Mouse (Mus musculus): Measurements from ENCODE around the gene Bcas1. TPM values are rescaled to one million over a fixed set of nuclear protein-coding genes. Genes with fewer than 3 reads are reported as not detected.

Gene Bcas1
- polyA plus RNA-seq, 1 experiment = not detected

DNA sequence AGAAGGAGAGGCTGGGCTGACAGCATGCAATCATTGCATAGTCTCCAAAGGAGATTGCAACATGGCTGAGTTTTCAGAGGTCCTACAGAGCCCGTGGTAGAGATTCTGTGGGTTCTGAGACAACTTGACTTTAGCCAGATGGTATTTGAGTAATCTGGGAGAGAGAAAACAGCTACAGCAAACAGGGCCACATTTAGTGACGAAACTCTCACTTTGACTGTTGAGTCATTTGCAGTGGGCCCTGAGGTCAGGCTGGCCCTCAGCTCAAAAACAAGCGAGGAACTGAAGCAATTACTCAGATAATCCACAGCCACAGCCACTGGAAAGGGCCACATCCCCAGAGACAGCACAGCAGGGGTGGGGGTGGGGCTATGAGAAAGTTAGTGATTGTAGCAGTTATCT lies 105.6 kb downstream of the Bcas1 start:
- no peaks in the 10 kb centered on the region for H3K36me3 ChIP-seq (ENCODE audit: control insufficient read depth, insufficient read depth)
- TF ChIP-seq FOSL1 (IDR thresholded peaks at IDR 0.05; ENCODE audit: insufficient read depth, low read length, poor library complexity, severe bottlenecking) (peak; percentile 5), CEBPB (IDR thresholded peaks at IDR 0.05; ENCODE audit: low read depth) (peak; percentile 83), CTCF (IDR thresholded peaks at IDR 0.05; ENCODE audit: control insufficient read depth, insufficient read depth, insufficient read length) (no peak)
- H3K79me2 ChIP-seq (ENCODE audit: control insufficient read depth, insufficient read depth) = no peaks in the 10 kb centered on the region
- no peaks in the 10 kb centered on the region for H3K79me3 ChIP-seq (ENCODE audit: low read depth)
- H3K27me3 ChIP-seq (ENCODE audit: control insufficient read depth, insufficient read depth, insufficient read length) = no peaks in the 10 kb centered on the region
- no peak overlapping the region for H3ac ChIP-seq (ENCODE audit: control insufficient read depth, insufficient read length, low read depth)
- no peak overlapping the region for H3K4me3 ChIP-seq (ENCODE audit: insufficient read depth, poor library complexity, severe bottlenecking)

DNA sequence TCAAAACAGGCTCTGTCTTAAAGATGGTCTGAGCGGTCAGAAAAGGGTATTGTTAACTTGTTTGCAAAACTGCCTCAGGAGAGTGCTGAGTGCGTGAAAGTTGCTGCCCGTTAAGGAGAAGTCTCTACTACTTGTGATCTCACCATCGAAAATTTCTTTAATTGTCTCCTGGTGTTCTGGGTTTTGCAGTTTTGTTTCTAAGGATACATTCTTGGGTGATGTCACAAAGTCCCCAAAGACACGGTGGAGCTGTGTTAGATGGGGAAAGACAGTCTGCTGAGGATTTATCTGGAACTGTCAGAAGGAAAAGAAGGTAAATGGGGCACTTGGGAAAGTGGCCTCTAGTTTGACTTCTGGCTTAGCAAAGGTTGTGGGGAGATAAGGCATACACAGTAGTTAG lies 106.1 kb downstream of the Bcas1 start:
- H3K79me3 ChIP-seq (ENCODE audit: low read depth) = no peaks in the 10 kb centered on the region
- TF ChIP-seq MAX (IDR thresholded peaks at IDR 0.05) (peak; percentile 7), MYOG (IDR thresholded peaks at IDR 0.05; ENCODE audit: control insufficient read depth, extremely low read depth, insufficient read length) (no peak)
- H3K36me3 ChIP-seq (ENCODE audit: control insufficient read depth, insufficient read depth) = no peaks in the 10 kb centered on the region
- H3K79me2 ChIP-seq (ENCODE audit: control insufficient read depth, insufficient read depth) = no peaks in the 10 kb centered on the region
- H3K4me3 ChIP-seq (ENCODE audit: insufficient read depth, poor library complexity, severe bottlenecking) = no peak overlapping the region
- H3ac ChIP-seq (ENCODE audit: control insufficient read depth, insufficient read length, low read depth) = no peak overlapping the region
- no peaks in the 10 kb centered on the region for H3K27me3 ChIP-seq (ENCODE audit: control insufficient read depth, insufficient read depth, insufficient read length)

DNA sequence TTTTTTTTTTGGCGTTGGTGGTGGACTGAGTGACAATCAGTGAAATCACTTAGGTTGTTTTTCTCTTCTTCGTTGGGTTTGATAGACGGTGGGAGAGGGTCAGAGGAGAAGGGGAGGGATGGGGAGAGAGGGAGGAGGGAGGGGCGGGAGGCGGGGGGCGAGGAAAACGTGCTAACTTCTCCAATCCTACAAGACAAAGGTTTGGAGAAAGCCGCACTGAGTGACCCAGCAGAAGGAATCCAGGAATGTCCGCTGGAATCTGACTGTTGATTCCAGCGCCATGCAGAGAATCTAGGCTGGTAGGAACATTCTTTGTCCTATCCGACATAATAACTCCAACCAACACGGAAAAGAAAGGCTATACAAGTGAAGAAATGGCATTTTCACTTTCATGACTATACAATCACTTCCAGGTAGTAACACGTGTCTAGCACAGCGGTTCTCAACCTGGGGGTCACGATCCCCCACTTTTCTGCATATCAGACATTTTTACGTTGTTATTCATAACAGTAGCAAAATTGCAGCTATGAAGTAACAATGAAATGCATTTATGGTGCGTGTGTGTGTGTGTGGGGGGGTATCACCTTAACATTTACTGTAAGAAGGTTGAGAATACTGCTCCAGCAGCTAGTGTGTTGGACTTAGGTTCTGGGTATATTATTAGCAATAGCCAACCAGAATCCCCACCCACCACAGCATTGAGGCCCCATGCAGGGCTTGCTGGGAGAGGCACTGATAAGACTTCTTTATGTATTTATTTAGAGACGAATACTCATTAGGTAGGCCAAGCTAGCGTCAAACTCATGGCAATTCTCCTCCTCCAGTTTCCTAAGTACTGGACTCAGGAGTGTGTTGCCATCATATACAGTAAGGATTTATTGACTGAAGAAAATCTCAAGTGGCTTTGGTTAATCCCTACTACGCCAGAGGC lies 107.8 kb downstream of the Bcas1 start:
- Histone ChIP-seq H3K27me3 (ENCODE audit: control insufficient read depth, insufficient read depth, insufficient read length) (no peaks in the 10 kb centered on the region), H3K79me3 (ENCODE audit: low read depth) (no peaks in the 10 kb centered on the region), H3K4me3 (ENCODE audit: insufficient read depth, poor library complexity, severe bottlenecking) (no peak overlapping the region), H3ac (ENCODE audit: control insufficient read depth, insufficient read length, low read depth) (no peak overlapping the region), H3K79me2 (ENCODE audit: control insufficient read depth, insufficient read depth) (no peaks in the 10 kb centered on the region), H3K36me3 (ENCODE audit: control insufficient read depth, insufficient read depth) (no peaks in the 10 kb centered on the region)
- TF ChIP-seq MYOD1 (IDR thresholded peaks at IDR 0.05; ENCODE audit: control insufficient read depth, insufficient read length, low read depth) (no peak), MYOG (IDR thresholded peaks at IDR 0.05; ENCODE audit: control insufficient read depth, extremely low read depth, insufficient read length) (no peak), CTCF (IDR thresholded peaks at IDR 0.05; ENCODE audit: control insufficient read depth, insufficient read depth, insufficient read length) (no peak), MAX (IDR thresholded peaks at IDR 0.05) (no peak), USF1 (IDR thresholded peaks at IDR 0.05; ENCODE audit: low read depth) (no peak), CEBPB (IDR thresholded peaks at IDR 0.05; ENCODE audit: low read depth) (no peak), FOSL1 (IDR thresholded peaks at IDR 0.05; ENCODE audit: insufficient read depth, low read length, poor library complexity, severe bottlenecking) (no peak)

DNA sequence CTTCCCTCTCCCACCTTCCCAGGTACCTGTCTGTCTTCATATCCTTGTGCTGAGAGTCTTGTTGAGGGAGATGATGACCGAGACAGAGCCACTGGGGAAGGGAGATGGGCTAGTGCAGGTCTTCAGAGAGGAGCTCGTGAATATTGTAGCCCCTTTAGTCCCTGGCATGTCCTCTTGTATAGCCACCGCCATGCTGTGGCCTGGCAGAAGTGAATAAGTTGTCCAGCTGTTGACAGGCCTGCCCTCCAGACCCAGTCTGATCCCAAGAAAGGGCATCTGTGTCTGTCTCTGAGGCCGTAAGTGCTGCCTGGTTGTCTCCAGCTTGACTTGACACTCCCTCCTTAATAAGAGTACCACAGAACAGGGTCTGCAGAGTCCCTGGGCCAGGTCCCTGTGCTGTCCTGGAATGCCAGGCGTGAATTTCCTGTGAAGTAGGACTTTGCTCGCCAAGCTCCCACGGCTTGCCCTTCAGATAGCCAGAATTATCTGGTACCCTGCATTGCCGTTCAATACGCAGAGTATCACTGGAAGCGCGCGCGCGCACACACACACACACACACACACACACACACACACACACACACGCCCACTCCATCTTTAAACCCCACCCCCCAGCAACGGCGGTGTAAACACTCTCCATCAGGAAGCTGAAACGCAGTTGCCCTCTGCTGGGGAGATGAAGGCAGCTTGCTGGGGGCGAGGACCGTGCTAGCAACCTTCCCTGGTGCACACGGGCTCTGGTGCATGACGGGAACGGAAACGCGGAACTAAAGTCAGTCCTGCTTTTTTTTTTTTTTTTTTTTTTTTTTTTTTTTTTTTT lies 108.7 kb downstream of the Bcas1 start:
- Histone ChIP-seq H3K79me3 (ENCODE audit: low read depth) (no peaks in the 10 kb centered on the region), H3K36me3 (ENCODE audit: control insufficient read depth, insufficient read depth) (no peaks in the 10 kb centered on the region), H3K79me2 (ENCODE audit: control insufficient read depth, insufficient read depth) (no peaks in the 10 kb centered on the region), H3K27me3 (ENCODE audit: control insufficient read depth, insufficient read depth, insufficient read length) (no peaks in the 10 kb centered on the region), H3K4me3 (ENCODE audit: insufficient read depth, poor library complexity, severe bottlenecking) (no peak overlapping the region), H3ac (ENCODE audit: control insufficient read depth, insufficient read length, low read depth) (no peak overlapping the region)
- TF ChIP-seq CTCF (IDR thresholded peaks at IDR 0.05; ENCODE audit: control insufficient read depth, insufficient read depth, insufficient read length) = no peak
- no peak for TF ChIP-seq FOSL1 (IDR thresholded peaks at IDR 0.05; ENCODE audit: insufficient read depth, low read length, poor library complexity, severe bottlenecking)
- TF ChIP-seq MAX (IDR thresholded peaks at IDR 0.05) = no peak
- TF ChIP-seq MYOD1 (IDR thresholded peaks at IDR 0.05; ENCODE audit: control insufficient read depth, insufficient read length, low read depth) = no peak
- TF ChIP-seq CEBPB (IDR thresholded peaks at IDR 0.05; ENCODE audit: low read depth) = no peak
- TF ChIP-seq USF1 (IDR thresholded peaks at IDR 0.05; ENCODE audit: low read depth) = no peak
- TF ChIP-seq MYOG (IDR thresholded peaks at IDR 0.05; ENCODE audit: control insufficient read depth, extremely low read depth, insufficient read length) = no peak

DNA sequence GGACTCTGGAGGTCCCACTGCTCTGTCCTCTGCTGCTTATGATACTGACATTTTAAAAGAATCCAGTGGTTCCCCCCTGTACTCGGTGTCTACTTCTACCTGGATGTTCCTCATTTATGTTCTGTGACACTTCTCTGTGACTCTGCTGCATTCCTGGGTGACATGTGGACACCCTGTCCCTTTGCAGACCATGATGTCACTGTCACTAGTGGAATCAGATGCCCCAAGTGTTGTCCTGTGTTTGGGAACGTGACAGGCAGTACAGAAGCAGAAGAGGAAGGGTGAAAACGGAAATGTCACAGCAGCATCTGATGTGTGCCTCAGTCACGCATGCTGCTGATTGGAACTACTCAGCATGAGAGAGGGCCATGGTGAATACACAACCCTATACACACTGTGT lies 110.9 kb downstream of the Bcas1 start:
- TF ChIP-seq FOSL1 (IDR thresholded peaks at IDR 0.05; ENCODE audit: insufficient read depth, low read length, poor library complexity, severe bottlenecking) (no peak), CTCF (IDR thresholded peaks at IDR 0.05; ENCODE audit: control insufficient read depth, insufficient read depth, insufficient read length) (no peak), USF1 (IDR thresholded peaks at IDR 0.05; ENCODE audit: low read depth) (no peak), MAX (IDR thresholded peaks at IDR 0.05) (no peak), CEBPB (IDR thresholded peaks at IDR 0.05; ENCODE audit: low read depth) (no peak), MYOG (IDR thresholded peaks at IDR 0.05; ENCODE audit: control insufficient read depth, extremely low read depth, insufficient read length) (no peak), MYOD1 (IDR thresholded peaks at IDR 0.05; ENCODE audit: control insufficient read depth, insufficient read length, low read depth) (no peak)
- Histone ChIP-seq H3K79me3 (ENCODE audit: low read depth) (no peaks in the 10 kb centered on the region), H3K79me2 (ENCODE audit: control insufficient read depth, insufficient read depth) (no peaks in the 10 kb centered on the region), H3ac (ENCODE audit: control insufficient read depth, insufficient read length, low read depth) (no peak overlapping the region), H3K36me3 (ENCODE audit: control insufficient read depth, insufficient read depth) (no peaks in the 10 kb centered on the region), H3K4me3 (ENCODE audit: insufficient read depth, poor library complexity, severe bottlenecking) (no peak overlapping the region), H3K27me3 (ENCODE audit: control insufficient read depth, insufficient read depth, insufficient read length) (no peaks in the 10 kb centered on the region)

Measured in C2C12 (cell line).